Mouse (Mus musculus) forebrain, embryonic 16.5 days (tissue): ENCODE data around the gene Rai1. TPM values are rescaled to one million over a fixed set of nuclear protein-coding genes. Genes with fewer than 3 reads are reported as not detected.

Experiments
- ATAC-seq: fragments of 200-750 bp; cut with Nextera tagmentation; 2 replicates; pipeline ENCODE4 v1.8.0; 2017; ENCODE audit warnings: mild to moderate bottlenecking, moderate library complexity
- H3K27ac ChIP-seq: fragments of 300-500 bp; sonication (generic); 2 replicates; pipeline ENCODE4 v1.5.1; 2014; ENCODE audit warnings: low read length, control low read depth
- H3K27me3 ChIP-seq: fragments of 300-500 bp; sonication (generic); replicated peaks from 2 replicates; pipeline ENCODE4 v1.6.1; 2014; ENCODE audit warnings: low read length; ENCODE audit not compliant: control insufficient read depth, insufficient read depth
- H3K36me3 ChIP-seq: fragments of 300-500 bp; sonication (generic); 2 replicates; pipeline ENCODE4 v1.6.1; 2014; ENCODE audit not compliant: control insufficient read depth, insufficient read depth
- H3K4me1 ChIP-seq: fragments of 300-500 bp; sonication (generic); replicated peaks from 2 replicates; pipeline ENCODE4 v1.6.1; 2014; ENCODE audit warnings: low read length; ENCODE audit not compliant: control insufficient read depth, insufficient read depth
- H3K4me2 ChIP-seq: fragments of 300-500 bp; sonication (generic); 2 replicates; pipeline ENCODE4 v1.6.1; 2014; ENCODE audit warnings: mild to moderate bottlenecking, low read length, control low read depth
- H3K4me3 ChIP-seq: fragments of 300-500 bp; sonication (generic); replicated peaks from 2 replicates; pipeline ENCODE4 v1.5.1; 2014; ENCODE audit warnings: mild to moderate bottlenecking, low read length, control low read depth
- H3K9ac ChIP-seq: fragments of 300-500 bp; sonication (generic); replicated peaks from 2 replicates; pipeline ENCODE4 v1.6.1; 2014; ENCODE audit warnings: low read depth, low read length, control low read depth
- H3K9me3 ChIP-seq: fragments of 300-500 bp; sonication (generic); 2 replicates; pipeline ENCODE4 v1.6.1; 2016; ENCODE audit warnings: low read length; ENCODE audit not compliant: control insufficient read depth
- WGBS: fragments of 180-500 bp; shearing (Covaris S2); extraction: QIAGEN DNeasy Blood & Tissue Kit; methylation state at CpG from one replicate; pipeline ENCODE4 v1.1.7; 2014; 5-methylcytosine and 5-hydroxymethylcytosine counted together
- polyA plus RNA-seq: library from polyadenylated mRNA; unstranded; fragments of >200 nt; fragmentation: Nextera tagmentation; extraction: Ambion mirVana; gene quantifications from 2 replicates; pipeline ENCODE4 v1.2.1, GENCODE M21; 2015

Rai1 gene
- polyA plus RNA-seq, 1 experiment from 2014 or later, result 30.3 TPM

GRCm38 (mm10) chr11:60114296-60115023 is 9.6 kb downstream of the Rai1 start:
- no peaks in the 10 kb centered on the region for H3K27me3 ChIP-seq
- peak overlapping the region; percentile 48 for H3K9ac ChIP-seq
- peaks cover 35% of the 10 kb centered on the region for H3K4me1 ChIP-seq
- peak; percentile 14 for ATAC-seq
- WGBS, result 2% methylated on average over 21 of the region's 21 CpGs
- H3K36me3 ChIP-seq, result no peaks in the 10 kb centered on the region
- peak overlapping the region; percentile 58 for H3K4me2 ChIP-seq
- H3K9me3 ChIP-seq, result no peaks in the 10 kb centered on the region
- H3K27ac ChIP-seq, result peak overlapping the region; percentile 57
- H3K4me3 ChIP-seq, result peak overlapping the region; percentile 53

- peak overlapping the region; percentile 58 for H3K4me2 ChIP-seq
- peak overlapping the region; percentile 48 for H3K9ac ChIP-seq
Observed at GRCm38 (mm10) chr11:60115024-60115538, 10.3 kb downstream of the Rai1 start.

GRCm38 (mm10) chr11:60115638-60116276 is 10.9 kb downstream of the Rai1 start:
- H3K36me3 ChIP-seq, result no peaks in the 10 kb centered on the region
- H3K9me3 ChIP-seq, result no peaks in the 10 kb centered on the region
- H3K27ac ChIP-seq, result peak overlapping the region; percentile 57
- peak overlapping the region; percentile 58 for H3K4me2 ChIP-seq
- peaks cover 34% of the 10 kb centered on the region for H3K4me1 ChIP-seq
- ATAC-seq, result no peak
- peak overlapping the region; percentile 53 for H3K4me3 ChIP-seq
- 25% methylated on average over 6 of the region's 6 CpGs for WGBS
- peak overlapping the region; percentile 48 for H3K9ac ChIP-seq
- H3K27me3 ChIP-seq, result no peaks in the 10 kb centered on the region

More at GRCm38 (mm10) chr11:60115024-60115538, 10.3 kb downstream of the Rai1 start:
- peak; percentile 97 for ATAC-seq
- Histone ChIP-seq H3K4me1 (peaks cover 34% of the 10 kb centered on the region), H3K27ac (peak overlapping the region; percentile 57), H3K9me3 (no peaks in the 10 kb centered on the region), H3K27me3 (no peaks in the 10 kb centered on the region), H3K36me3 (no peaks in the 10 kb centered on the region), H3K4me3 (peak overlapping the region; percentile 53)
- 0% methylated on average over 40 of the region's 43 CpGs for WGBS

GRCm38 (mm10) chr11:60120586-60121262 is 15.9 kb downstream of the Rai1 start:
- H3K4me3 ChIP-seq, result no peak overlapping the region
- H3K9ac ChIP-seq, result no peak overlapping the region
- 89% methylated on average over 2 of the region's 2 CpGs for WGBS
- no peak for ATAC-seq
- no peaks in the 10 kb centered on the region for H3K27me3 ChIP-seq
- H3K27ac ChIP-seq, result no peak overlapping the region
- no peak overlapping the region for H3K4me2 ChIP-seq
- H3K4me1 ChIP-seq, result peaks cover 2% of the 10 kb centered on the region
- no peaks in the 10 kb centered on the region for H3K9me3 ChIP-seq
- no peaks in the 10 kb centered on the region for H3K36me3 ChIP-seq

- no peak overlapping the region for H3K4me3 ChIP-seq
- H3K9me3 ChIP-seq, result no peaks in the 10 kb centered on the region
- H3K4me2 ChIP-seq, result no peak overlapping the region
- H3K27ac ChIP-seq, result no peak overlapping the region
- H3K27me3 ChIP-seq, result no peaks in the 10 kb centered on the region
- no peak for ATAC-seq
- no peaks in the 10 kb centered on the region for H3K36me3 ChIP-seq
- peaks cover 4% of the 10 kb centered on the region; the same call in 1 of the 2 replicates for H3K4me1 ChIP-seq
- no peak overlapping the region for H3K9ac ChIP-seq
Observed at GRCm38 (mm10) chr11:60122611-60123010, 17.8 kb downstream of the Rai1 start.

- H3K9ac ChIP-seq, result no peak overlapping the region
- H3K4me2 ChIP-seq, result no peak overlapping the region
- no peaks in the 10 kb centered on the region for H3K36me3 ChIP-seq
- no peaks in the 10 kb centered on the region for H3K9me3 ChIP-seq
- H3K27ac ChIP-seq, result no peak overlapping the region
- peaks cover 4% of the 10 kb centered on the region; the same call in 1 of the 2 replicates for H3K4me1 ChIP-seq
- no peak for ATAC-seq
- H3K4me3 ChIP-seq, result no peak overlapping the region
- H3K27me3 ChIP-seq, result no peaks in the 10 kb centered on the region
Observed at GRCm38 (mm10) chr11:60127048-60127447, 22.2 kb downstream of the Rai1 start.

GRCm38 (mm10) chr11:60127863-60128512 is 23.2 kb downstream of the Rai1 start:
- no peak overlapping the region for H3K4me3 ChIP-seq
- no peak overlapping the region for H3K27ac ChIP-seq
- H3K9ac ChIP-seq, result no peak overlapping the region
- ATAC-seq, result no peak
- no peaks in the 10 kb centered on the region for H3K27me3 ChIP-seq
- H3K9me3 ChIP-seq, result no peaks in the 10 kb centered on the region
- H3K36me3 ChIP-seq, result no peaks in the 10 kb centered on the region
- WGBS, result 52% methylated on average over 4 of the region's 4 CpGs
- H3K4me1 ChIP-seq, result peaks cover 4% of the 10 kb centered on the region; the same call in 1 of the 2 replicates
- no peak overlapping the region for H3K4me2 ChIP-seq

GRCm38 (mm10) chr11:60130516-60130915 is 25.7 kb downstream of the Rai1 start:
- 81% methylated on average over 6 of the region's 6 CpGs for WGBS
- H3K36me3 ChIP-seq, result no peaks in the 10 kb centered on the region
- no peak for ATAC-seq

GRCm38 (mm10) chr11:60132061-60132460 is 27.2 kb downstream of the Rai1 start:
- no peak for ATAC-seq
- 86% methylated on average over 1 of the region's 1 CpGs for WGBS
- Histone ChIP-seq H3K9me3 (no peaks in the 10 kb centered on the region), H3K4me3 (no peak overlapping the region), H3K4me1 (peaks cover 4% of the 10 kb centered on the region; the same call in 1 of the 2 replicates), H3K4me2 (no peak overlapping the region), H3K9ac (no peak overlapping the region), H3K27ac (no peak overlapping the region), H3K27me3 (no peaks in the 10 kb centered on the region), H3K36me3 (no peaks in the 10 kb centered on the region)

More at GRCm38 (mm10) chr11:60130516-60130915, 25.7 kb downstream of the Rai1 start:
- no peaks in the 10 kb centered on the region for H3K9me3 ChIP-seq
- no peak overlapping the region for H3K9ac ChIP-seq
- no peak overlapping the region for H3K27ac ChIP-seq
- no peak overlapping the region for H3K4me3 ChIP-seq
- no peaks in the 10 kb centered on the region for H3K27me3 ChIP-seq
- peaks cover 4% of the 10 kb centered on the region; the same call in 1 of the 2 replicates for H3K4me1 ChIP-seq
- no peak overlapping the region for H3K4me2 ChIP-seq
